Mouse (Mus musculus) heart, postnatal 14 days (tissue): ENCODE measurements at regions not wholly inside any gene's neighbourhood (a gene's known extent, or its start where the extent isn't known, plus 50 kb on each side); places are given as distances from the start of the nearest gene placed in this dataset.

Source experiments
- DNase-seq, 2 experiments: peaks; one replicate each; pipeline ENCODE4 v3.0.0; 2021 to 2022
- intact Hi-C: fragments of 180-260 bp; cut with DNase I; formaldehyde crosslinking; loops from one replicate; pipeline ENCODE4 v1.15.1; 2025

- intact Hi-C loops: no loop called here
- DNase-seq: no peak
Observed at GRCm38 (mm10) chr12:118660384-118661213, 185.5 kb upstream of the Sp8 start.

GRCm38 (mm10) chr12:118659240-118660120 lies 186.6 kb upstream of the Sp8 start:
- intact Hi-C loops: no loop called here
- no peak for DNase-seq

GRCm38 (mm10) chr12:118650483-118651160 lies 195.5 kb upstream of the Sp8 start:
- intact Hi-C loops: no loop called here
- no peak for DNase-seq

- no peak for DNase-seq
- intact Hi-C loops: no loop called here
Observed at GRCm38 (mm10) chr12:118649323-118649973, 196.7 kb upstream of the Sp8 start.

- no peak for DNase-seq
- intact Hi-C loops: no loop called here
Observed at GRCm38 (mm10) chr12:118648673-118649072, 197.5 kb upstream of the Sp8 start.

- intact Hi-C loops: no loop called here
- DNase-seq: no peak
Observed at GRCm38 (mm10) chr12:118647270-118648042, 198.7 kb upstream of the Sp8 start.

- intact Hi-C loops: no loop called here
- DNase-seq: no peak
Observed at GRCm38 (mm10) chr12:118640925-118641324, 205.2 kb upstream of the Sp8 start.

GRCm38 (mm10) chr12:118637214-118637613 lies 208.9 kb upstream of the Sp8 start:
- intact Hi-C loops: no loop called here
- DNase-seq: no peak

- no peak for DNase-seq
- intact Hi-C loops: no loop called here
Observed at GRCm38 (mm10) chr12:118635456-118635855, 210.7 kb upstream of the Sp8 start.

- no peak for DNase-seq
- intact Hi-C loops: no loop called here
Observed at GRCm38 (mm10) chr12:118630373-118630772, 215.8 kb upstream of the Sp8 start.

- intact Hi-C loops: no loop called here
- DNase-seq: no peak
Observed at GRCm38 (mm10) chr12:118621697-118622485, 224.2 kb upstream of the Sp8 start.

GRCm38 (mm10) chr12:118620847-118621636 lies 225.1 kb upstream of the Sp8 start:
- DNase-seq: peak; percentile 8 to 33
- intact Hi-C loops: no loop called here

GRCm38 (mm10) chr12:118597015-118597414 lies 249.1 kb upstream of the Sp8 start:
- no peak for DNase-seq

GRCm38 (mm10) chr12:118594781-118595574 lies 251.2 kb upstream of the Sp8 start:
- intact Hi-C loops: loop anchor here (2.0 kb wide), 1 partner anchor 16 kb away; no protein-coding TSS in a partner anchor
- no peak for DNase-seq

More at GRCm38 (mm10) chr12:118597015-118597414, 249.1 kb upstream of the Sp8 start:
- intact Hi-C loops: no loop called here

- intact Hi-C loops: no loop called here
- peak in 1 of 2 experiments; percentile 5 for DNase-seq
Observed at GRCm38 (mm10) chr12:118583829-118584628, 262.1 kb upstream of the Sp8 start.

GRCm38 (mm10) chr12:118569811-118570210 lies 268.6 kb upstream of the Sp4 start:
- intact Hi-C loops: no loop called here
- no peak for DNase-seq
